Mouse (Mus musculus): ENCODE data around the gene Trpv3. TPM values are rescaled to one million over a fixed set of nuclear protein-coding genes. Genes with fewer than 3 reads are reported as not detected.

The Trpv3 gene
- polyA plus RNA-seq (2016; fragmentation: Nextera tagmentation; extraction: Ambion mirVana), result not detected in 2 replicates

- no peak within 1 kb of the TSS for H3K4me3 ChIP-seq
- no peaks in the 10 kb centered on the region for H3K27me3 ChIP-seq (replicated peaks)
- no peak within 1 kb of the TSS for H3K9ac ChIP-seq
- 61% methylated on average over 7 of the region's 7 CpGs for WGBS (ENCODE audit: insufficient replicate concordance)
- no peaks in the 10 kb centered on the region for H3K9me3 ChIP-seq (replicated peaks)
- no peaks in the 10 kb centered on the region for H3K36me3 ChIP-seq
- H3K27ac ChIP-seq, result no peak within 1 kb of the TSS
- H3K4me1 ChIP-seq, result no peaks in the 10 kb centered on the region
- no peak within 1 kb of the TSS for H3K4me2 ChIP-seq
- ATAC-seq, result no peak
These were observed at the start of gene Trpv3 for GRCm38 (mm10) chr11:73267267-73267666. Gene Trpv3 (plus strand): TSS chr11:73267388.

- Histone ChIP-seq H3K4me2 (no peak overlapping the region), H3K27ac (no peak overlapping the region), H3K36me3 (no peaks in the 10 kb centered on the region), H3K9me3 (replicated peaks) (no peaks in the 10 kb centered on the region), H3K9ac (no peak overlapping the region), H3K4me1 (no peaks in the 10 kb centered on the region), H3K27me3 (replicated peaks) (no peaks in the 10 kb centered on the region), H3K4me3 (no peak overlapping the region)
- ATAC-seq, result no peak
- WGBS (ENCODE audit: insufficient replicate concordance), result 31% methylated on average over 2 of the region's 2 CpGs
These were observed 47.5 kb upstream of the Trpv3 start for GRCm38 (mm10) chr11:73219671-73220070.

- Histone ChIP-seq H3K9ac (no peak overlapping the region), H3K27ac (no peak overlapping the region), H3K9me3 (replicated peaks) (no peaks in the 10 kb centered on the region), H3K4me1 (no peaks in the 10 kb centered on the region), H3K4me2 (no peak overlapping the region), H3K27me3 (replicated peaks) (no peaks in the 10 kb centered on the region), H3K4me3 (no peak overlapping the region), H3K36me3 (no peaks in the 10 kb centered on the region)
- no peak for ATAC-seq
- WGBS (ENCODE audit: insufficient replicate concordance), result 61% methylated on average over 1 of the region's 1 CpGs
These were observed 46.5 kb upstream of the Trpv3 start for GRCm38 (mm10) chr11:73220651-73221050.

GRCm38 (mm10) chr11:73222846-73223245, 44.3 kb upstream of the Trpv3 start:
- Histone ChIP-seq H3K36me3 (no peaks in the 10 kb centered on the region), H3K4me2 (no peak overlapping the region), H3K27me3 (replicated peaks) (no peaks in the 10 kb centered on the region), H3K27ac (no peak overlapping the region), H3K4me3 (no peak overlapping the region), H3K9ac (no peak overlapping the region), H3K4me1 (no peaks in the 10 kb centered on the region), H3K9me3 (replicated peaks) (no peaks in the 10 kb centered on the region)
- 23% methylated on average over 5 of the region's 5 CpGs for WGBS (ENCODE audit: insufficient replicate concordance)
- no peak for ATAC-seq

- H3K4me3 ChIP-seq, result no peak overlapping the region
- no peak overlapping the region for H3K27ac ChIP-seq
- H3K9ac ChIP-seq, result no peak overlapping the region
- no peak for ATAC-seq
- H3K27me3 ChIP-seq (replicated peaks), result no peaks in the 10 kb centered on the region
- no peaks in the 10 kb centered on the region for H3K36me3 ChIP-seq
- 51% methylated on average over 2 of the region's 2 CpGs for WGBS (ENCODE audit: insufficient replicate concordance)
- no peaks in the 10 kb centered on the region for H3K9me3 ChIP-seq (replicated peaks)
- H3K4me1 ChIP-seq, result no peaks in the 10 kb centered on the region
- no peak overlapping the region for H3K4me2 ChIP-seq
These were observed 43.2 kb upstream of the Trpv3 start for GRCm38 (mm10) chr11:73223966-73224365.

- no peak for ATAC-seq
- Histone ChIP-seq H3K4me1 (no peaks in the 10 kb centered on the region), H3K36me3 (no peaks in the 10 kb centered on the region), H3K4me3 (no peak overlapping the region), H3K9ac (no peak overlapping the region), H3K27me3 (replicated peaks) (no peaks in the 10 kb centered on the region), H3K4me2 (no peak overlapping the region), H3K9me3 (replicated peaks) (no peaks in the 10 kb centered on the region), H3K27ac (no peak overlapping the region)
- WGBS (ENCODE audit: insufficient replicate concordance), result 82% methylated on average over 6 of the region's 6 CpGs
These were observed 41.3 kb upstream of the Trpv3 start for GRCm38 (mm10) chr11:73225856-73226255.

GRCm38 (mm10) chr11:73228881-73229280, 38.3 kb upstream of the Trpv3 start:
- H3K4me3 ChIP-seq, result no peak overlapping the region
- H3K4me1 ChIP-seq, result no peaks in the 10 kb centered on the region
- no peak overlapping the region for H3K4me2 ChIP-seq
- no peaks in the 10 kb centered on the region for H3K27me3 ChIP-seq (replicated peaks)
- H3K9me3 ChIP-seq (replicated peaks), result no peaks in the 10 kb centered on the region
- no peak overlapping the region for H3K9ac ChIP-seq
- no peaks in the 10 kb centered on the region for H3K36me3 ChIP-seq
- H3K27ac ChIP-seq, result no peak overlapping the region
- ATAC-seq, result no peak
- 64% methylated on average over 5 of the region's 5 CpGs for WGBS (ENCODE audit: insufficient replicate concordance)

GRCm38 (mm10) chr11:73230081-73230480, 37.1 kb upstream of the Trpv3 start:
- no peak for ATAC-seq
- no peaks in the 10 kb centered on the region for H3K9me3 ChIP-seq (replicated peaks)
- no peaks in the 10 kb centered on the region for H3K36me3 ChIP-seq
- H3K4me3 ChIP-seq, result no peak overlapping the region
- no peak overlapping the region for H3K9ac ChIP-seq
- no peaks in the 10 kb centered on the region for H3K27me3 ChIP-seq (replicated peaks)
- H3K27ac ChIP-seq, result no peak overlapping the region
- H3K4me2 ChIP-seq, result no peak overlapping the region
- no peaks in the 10 kb centered on the region for H3K4me1 ChIP-seq
- WGBS (ENCODE audit: insufficient replicate concordance), result 71% methylated on average over 5 of the region's 5 CpGs

GRCm38 (mm10) chr11:73232513-73232912, 34.7 kb upstream of the Trpv3 start:
- Histone ChIP-seq H3K4me3 (no peak overlapping the region), H3K27ac (no peak overlapping the region), H3K36me3 (no peaks in the 10 kb centered on the region), H3K9ac (no peak overlapping the region), H3K4me2 (no peak overlapping the region), H3K27me3 (replicated peaks) (no peaks in the 10 kb centered on the region), H3K9me3 (replicated peaks) (no peaks in the 10 kb centered on the region), H3K4me1 (no peaks in the 10 kb centered on the region)
- ATAC-seq, result no peak
- WGBS (ENCODE audit: insufficient replicate concordance), result 36% methylated on average over 2 of the region's 2 CpGs

GRCm38 (mm10) chr11:73233992-73234391, 33.2 kb upstream of the Trpv3 start, which contains the start of gene Trpv1:
Gene Trpv1 (plus strand): TSS chr11:73234292.
- WGBS (ENCODE audit: insufficient replicate concordance), result 71% methylated on average over 5 of the region's 5 CpGs
- Histone ChIP-seq H3K9ac (no peak within 1 kb of the TSS), H3K9me3 (replicated peaks) (no peaks in the 10 kb centered on the region), H3K4me1 (no peaks in the 10 kb centered on the region), H3K27ac (no peak within 1 kb of the TSS), H3K4me3 (no peak within 1 kb of the TSS), H3K27me3 (replicated peaks) (no peaks in the 10 kb centered on the region), H3K36me3 (no peaks in the 10 kb centered on the region), H3K4me2 (no peak within 1 kb of the TSS)
- no peak for ATAC-seq

GRCm38 (mm10) chr11:73235990-73236701, 31.0 kb upstream of the Trpv3 start:
- H3K9ac ChIP-seq, result no peak overlapping the region
- WGBS (ENCODE audit: insufficient replicate concordance), result 28% methylated on average over 5 of the region's 5 CpGs
- H3K9me3 ChIP-seq (replicated peaks), result no peaks in the 10 kb centered on the region
- H3K4me1 ChIP-seq, result no peaks in the 10 kb centered on the region
- no peak overlapping the region for H3K27ac ChIP-seq
- no peaks in the 10 kb centered on the region for H3K36me3 ChIP-seq
- no peak overlapping the region for H3K4me2 ChIP-seq
- ATAC-seq, result no peak
- no peak overlapping the region for H3K4me3 ChIP-seq
- no peaks in the 10 kb centered on the region for H3K27me3 ChIP-seq (replicated peaks)

GRCm38 (mm10) chr11:73236731-73237130, 30.5 kb upstream of the Trpv3 start:
- Histone ChIP-seq H3K9me3 (replicated peaks) (no peaks in the 10 kb centered on the region), H3K4me2 (no peak overlapping the region), H3K4me1 (no peaks in the 10 kb centered on the region), H3K9ac (no peak overlapping the region), H3K36me3 (no peaks in the 10 kb centered on the region), H3K27ac (no peak overlapping the region), H3K4me3 (no peak overlapping the region), H3K27me3 (replicated peaks) (no peaks in the 10 kb centered on the region)
- WGBS (ENCODE audit: insufficient replicate concordance), result 61% methylated on average over 3 of the region's 3 CpGs
- ATAC-seq, result no peak

GRCm38 (mm10) chr11:73242199-73242598, 25.0 kb upstream of the Trpv3 start:
- Histone ChIP-seq H3K9ac (no peak overlapping the region), H3K27me3 (replicated peaks) (no peaks in the 10 kb centered on the region), H3K36me3 (no peaks in the 10 kb centered on the region), H3K4me1 (no peaks in the 10 kb centered on the region), H3K9me3 (replicated peaks) (no peaks in the 10 kb centered on the region), H3K4me2 (no peak overlapping the region), H3K27ac (no peak overlapping the region), H3K4me3 (no peak overlapping the region)
- 78% methylated on average over 6 of the region's 6 CpGs for WGBS (ENCODE audit: insufficient replicate concordance)
- no peak for ATAC-seq

Data from liver, embryonic 12.5 days (tissue).